Mouse (Mus musculus) embryo, embryonic 9.5 days (tissue): ENCODE results near the gene Sp100.

Source experiments
- DNase-seq: peaks from one replicate; pipeline ENCODE4 v3.0.0-alpha.2; 2017; ENCODE audit errors: extremely low spot score

Gene Sp100

GRCm38 (mm10) chr1:85746511-85746910 lies 96.7 kb downstream of the Sp100 start:
- no peak for DNase-seq

- DNase-seq: no peak
These were observed 100.0 kb downstream of the Sp100 start for GRCm38 (mm10) chr1:85749829-85750228.

- DNase-seq: no peak
These were observed 100.9 kb downstream of the Sp100 start for GRCm38 (mm10) chr1:85750650-85751049.

DNA sequence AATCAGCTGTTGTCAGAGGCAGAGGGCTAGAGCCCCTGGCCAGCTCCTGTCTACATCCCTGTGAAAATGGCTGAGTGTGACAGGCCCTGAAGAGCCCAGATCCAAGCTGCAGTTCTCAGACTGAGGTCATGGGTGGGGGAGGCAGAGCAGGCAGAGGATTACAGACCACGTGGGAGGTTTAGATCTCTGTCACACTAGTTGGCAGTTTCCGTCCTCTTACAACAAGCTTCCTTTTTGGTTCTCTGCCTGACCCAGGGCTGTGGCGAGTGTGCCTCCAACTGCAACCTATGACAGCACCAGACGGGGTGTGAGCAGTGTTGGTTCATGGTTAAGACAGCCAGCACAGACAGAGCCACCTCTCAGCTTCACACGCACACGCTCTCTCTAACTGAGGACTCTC lies 101.7 kb downstream of the Sp100 start:
- no peak for DNase-seq

- DNase-seq: no peak
These were observed 102.3 kb downstream of the Sp100 start for GRCm38 (mm10) chr1:85751932-85752680.

- no peak for DNase-seq
These were observed 107.9 kb downstream of the Sp100 start for GRCm38 (mm10) chr1:85757531-85758230.

- DNase-seq: no peak
These were observed 108.6 kb downstream of the Sp100 start for GRCm38 (mm10) chr1:85758231-85758968.

DNA sequence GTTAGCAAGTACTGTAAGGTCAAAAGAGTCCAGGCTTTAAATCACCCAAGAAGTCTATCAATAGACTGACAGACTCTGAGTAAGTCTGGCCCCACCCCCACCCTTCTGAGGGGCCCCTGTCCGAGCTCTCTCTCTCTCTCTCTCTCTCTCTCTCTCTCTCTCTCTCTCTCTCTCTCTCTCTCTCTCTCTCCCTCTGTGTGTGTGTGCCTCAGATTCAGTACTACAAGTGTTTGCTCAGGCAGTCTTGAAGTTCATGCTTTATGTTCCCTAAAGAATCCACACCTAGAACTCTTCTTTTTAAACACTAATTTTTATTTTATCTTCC lies 109.1 kb downstream of the Sp100 start:
- no peak for DNase-seq
